Mouse (Mus musculus) C2C12 (cell line): ENCODE measurements around the gene Sapcd1. TPM values are rescaled to one million over a fixed set of nuclear protein-coding genes. Genes with fewer than 3 reads are reported as not detected.

Experiments
- H3K27me3 ChIP-seq: one replicate; pipeline ENCODE4 v1.6.1; 2011; ENCODE audit not compliant: control insufficient read depth, insufficient read depth, insufficient read length
- H3K36me3 ChIP-seq: one replicate; pipeline ENCODE4 v1.6.1; 2011; ENCODE audit not compliant: control insufficient read depth, insufficient read depth
- H3K4me3 ChIP-seq: one replicate; pipeline ENCODE4 v1.5.1; 2011; ENCODE audit warnings: mild to moderate bottlenecking, control low read depth; ENCODE audit not compliant: poor library complexity, insufficient read depth, severe bottlenecking
- H3K79me2 ChIP-seq: one replicate; pipeline ENCODE4 v1.6.1; 2011; ENCODE audit not compliant: control insufficient read depth, insufficient read depth
- H3K79me3 ChIP-seq: one replicate; pipeline ENCODE4 v1.6.1; 2011; ENCODE audit warnings: low read depth, control low read depth
- H3ac ChIP-seq: one replicate; pipeline ENCODE3; 2011; ENCODE audit warnings: low read depth; ENCODE audit not compliant: control insufficient read depth, insufficient read length
- CEBPB ChIP-seq: IDR thresholded peaks from one replicate; pipeline ENCODE4 v1.6.1; 2011; ENCODE audit warnings: low read depth, mild to moderate bottlenecking, control low read depth, moderate library complexity
- CTCF ChIP-seq: IDR thresholded peaks from one replicate; pipeline ENCODE4 v1.5.1; 2011; ENCODE audit not compliant: control insufficient read depth, insufficient read depth, insufficient read length
- FOSL1 ChIP-seq: IDR thresholded peaks from one replicate; pipeline ENCODE4 v1.8.0; 2011; ENCODE audit warnings: mild to moderate bottlenecking, low read length; ENCODE audit not compliant: poor library complexity, insufficient read depth, severe bottlenecking
- MAX ChIP-seq: IDR thresholded peaks from one replicate; pipeline ENCODE4 v1.6.1; 2011; ENCODE audit warnings: mild to moderate bottlenecking, control low read depth
- MYOD1 ChIP-seq: IDR thresholded peaks from one replicate; pipeline ENCODE4 v1.6.1; 2011; ENCODE audit warnings: low read depth; ENCODE audit not compliant: control insufficient read depth, insufficient read length
- MYOG ChIP-seq: IDR thresholded peaks from one replicate; pipeline ENCODE4 v1.6.1; 2011; ENCODE audit not compliant: control insufficient read depth, insufficient read length; ENCODE audit errors: extremely low read depth
- USF1 ChIP-seq: IDR thresholded peaks from one replicate; pipeline ENCODE4 v1.6.1; 2011; ENCODE audit warnings: low read depth, mild to moderate bottlenecking, control low read depth, moderate library complexity
- polyA plus RNA-seq: library from polyadenylated mRNA; unstranded; fragments of >200 nt; fragmentation: generic; extraction: Trizol; gene quantifications from one replicate; pipeline ENCODE4 v1.2.1, GENCODE M21; 2012; ENCODE audit warnings: missing spikeins

Sapcd1 gene
- polyA plus RNA-seq, 1 experiment, result 0.23 TPM

DNA sequence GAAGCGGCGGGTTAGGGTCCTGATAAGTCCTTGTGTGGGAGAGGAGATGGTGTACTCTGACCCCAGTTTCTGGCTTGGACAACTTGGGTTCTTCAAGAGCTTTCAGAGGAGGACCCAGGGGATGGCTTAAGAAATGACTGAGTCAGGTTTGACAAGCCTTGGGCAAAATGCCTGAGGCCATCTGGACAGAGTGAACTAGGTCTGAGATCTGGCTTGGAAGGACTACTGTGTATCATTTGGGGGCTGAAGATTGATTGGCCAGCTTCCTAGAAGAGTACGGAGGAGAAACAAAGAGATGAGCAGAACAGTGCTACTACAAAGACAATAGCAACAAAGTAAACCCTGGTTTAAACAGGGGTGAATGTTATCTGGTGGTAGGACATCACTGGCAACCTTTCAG, 35.6 kb upstream of the Sapcd1 start:
- Histone ChIP-seq H3K27me3 (no peaks in the 10 kb centered on the region), H3K79me2 (no peaks in the 10 kb centered on the region), H3K36me3 (peaks cover 20% of the 10 kb centered on the region), H3K79me3 (no peaks in the 10 kb centered on the region), H3ac (no peak overlapping the region), H3K4me3 (no peak overlapping the region)
- TF ChIP-seq MYOG (no peak), MYOD1 (no peak), CEBPB (no peak), USF1 (no peak), FOSL1 (no peak), MAX (no peak)

DNA sequence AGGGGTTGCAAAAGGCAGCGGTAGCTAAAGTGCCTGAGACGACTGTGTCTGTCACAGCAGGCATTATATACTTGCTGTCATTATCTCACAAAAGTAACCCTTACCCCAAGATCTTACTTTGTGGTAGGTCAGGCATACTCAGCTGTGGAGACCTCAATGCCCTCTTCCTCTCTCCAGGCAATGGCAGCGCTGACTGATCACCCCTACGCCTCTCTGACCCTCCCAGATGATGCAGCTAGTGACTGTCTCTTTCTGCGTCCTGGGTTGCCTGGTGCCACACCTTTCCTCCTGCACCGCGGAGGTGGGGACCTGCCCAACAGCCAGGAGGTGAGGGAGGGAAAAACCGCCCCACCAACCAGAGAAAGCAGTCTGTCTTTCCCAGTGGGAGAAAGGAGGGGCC, 33.5 kb upstream of the Sapcd1 start:
- no peak overlapping the region for H3K4me3 ChIP-seq
- peaks cover 40% of the 10 kb centered on the region for H3K36me3 ChIP-seq

GRCm38 (mm10) chr17:35060737-35061297, 33.0 kb upstream of the Sapcd1 start:
- Histone ChIP-seq H3K79me3 (no peaks in the 10 kb centered on the region), H3K79me2 (peaks cover 5% of the 10 kb centered on the region), H3K36me3 (peaks cover 45% of the 10 kb centered on the region), H3K27me3 (no peaks in the 10 kb centered on the region), H3ac (no peak overlapping the region), H3K4me3 (no peak overlapping the region)
- no peak for TF ChIP-seq FOSL1
- TF ChIP-seq USF1, result no peak
- TF ChIP-seq MAX, result no peak
- TF ChIP-seq MYOG, result no peak
- no peak for TF ChIP-seq CTCF
- TF ChIP-seq MYOD1, result no peak
- TF ChIP-seq CEBPB, result no peak

More for the DNA sequence above, 33.5 kb upstream of the Sapcd1 start:
- Histone ChIP-seq H3K79me2 (peaks cover under 1% of the 10 kb centered on the region), H3K27me3 (no peaks in the 10 kb centered on the region), H3ac (no peak overlapping the region), H3K79me3 (no peaks in the 10 kb centered on the region)
- no peak for TF ChIP-seq FOSL1
- TF ChIP-seq CTCF, result no peak
- no peak for TF ChIP-seq MYOG
- TF ChIP-seq USF1, result no peak
- TF ChIP-seq MYOD1, result no peak

DNA sequence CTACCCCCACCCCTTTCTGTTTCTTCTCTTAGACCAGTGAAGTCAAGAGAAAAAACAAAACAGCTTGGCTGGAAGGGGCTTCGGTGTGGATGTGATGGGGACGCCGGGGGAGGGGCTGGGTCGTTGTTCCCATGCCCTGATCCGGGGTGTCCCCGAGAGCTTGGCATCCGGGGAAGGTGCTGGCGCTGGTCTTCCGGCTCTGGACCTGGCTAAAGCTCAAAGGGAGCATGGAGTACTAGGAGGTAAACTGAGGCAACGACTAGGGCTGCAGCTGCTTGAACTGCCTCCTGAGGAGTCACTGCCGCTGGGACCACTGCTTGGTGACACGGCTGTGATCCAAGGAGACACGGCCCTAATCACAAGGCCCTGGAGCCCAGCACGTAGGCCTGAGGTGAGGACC, 32.3 kb upstream of the Sapcd1 start:
- peaks cover 13% of the 10 kb centered on the region for H3K79me2 ChIP-seq
- H3K79me3 ChIP-seq, result peaks cover 3% of the 10 kb centered on the region
- H3ac ChIP-seq, result peak overlapping the region; percentile 7
- peak overlapping the region; percentile 37 for H3K4me3 ChIP-seq
- H3K36me3 ChIP-seq, result peaks cover 53% of the 10 kb centered on the region
- no peak for TF ChIP-seq MAX
- TF ChIP-seq MYOG, result no peak
- no peak for TF ChIP-seq FOSL1
- TF ChIP-seq MYOD1, result no peak
- no peak for TF ChIP-seq CEBPB
- TF ChIP-seq USF1, result no peak
- no peak for TF ChIP-seq CTCF
- no peaks in the 10 kb centered on the region for H3K27me3 ChIP-seq

DNA sequence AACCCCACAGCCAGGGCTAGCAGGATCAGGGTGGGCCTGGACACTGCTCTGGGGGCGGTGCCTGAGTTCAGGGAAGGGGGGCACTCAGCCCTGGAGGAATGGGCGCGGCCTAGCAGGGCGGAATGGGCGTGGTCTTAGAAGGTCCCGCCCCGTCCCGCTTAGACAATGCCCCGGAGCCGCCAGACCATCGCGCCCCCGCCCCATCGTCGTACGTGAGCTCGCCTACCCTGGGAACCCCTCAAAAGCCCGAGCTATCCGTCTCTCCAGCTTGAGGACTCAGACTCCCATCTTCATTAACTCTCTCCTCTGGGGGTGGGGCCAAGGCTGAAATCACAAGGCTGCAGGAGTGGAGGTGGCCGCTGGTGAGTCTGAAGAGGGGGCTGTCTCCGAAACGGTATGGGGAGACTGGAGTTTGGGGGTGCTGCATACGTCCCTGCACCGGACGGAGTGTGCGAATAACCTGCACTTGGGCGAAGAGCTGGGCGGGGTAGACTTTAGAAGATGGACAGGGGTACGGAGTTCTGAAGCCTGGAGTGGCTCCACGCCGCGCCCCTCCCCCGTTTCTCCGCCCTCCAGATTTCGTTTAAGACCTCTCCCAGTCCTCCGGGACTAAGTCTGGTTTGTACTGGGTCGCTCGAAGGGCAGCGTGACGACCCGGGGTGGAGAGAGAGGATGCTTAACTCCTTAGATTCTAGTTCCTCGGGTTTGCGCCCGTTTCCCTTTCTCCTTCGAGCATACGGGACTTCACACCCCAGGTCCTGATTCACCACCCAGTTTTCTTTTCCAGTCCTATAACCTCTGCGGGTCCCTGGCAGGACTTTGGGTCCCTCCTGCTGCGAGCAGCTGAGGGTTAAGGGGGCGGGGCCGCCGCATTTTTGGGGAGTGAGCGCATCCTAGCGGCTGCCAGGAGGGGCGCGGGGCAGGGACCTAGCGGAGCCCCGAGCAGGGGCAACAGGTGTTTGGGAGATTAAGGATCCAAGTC, 31.4 kb upstream of the Sapcd1 start, which contains the start of gene Ddah2:
TSS of gene Ddah2 (plus strand) at position 125 of the 982 bp plus-strand sequence.
- TF ChIP-seq CTCF (peak; percentile 78), MAX (no peak), CEBPB (no peak), FOSL1 (no peak), MYOG (no peak), USF1 (no peak), MYOD1 (peak; percentile 62)
- Histone ChIP-seq H3K79me2 (peaks cover 21% of the 10 kb centered on the region), H3K4me3 (peak within 1 kb of the TSS; percentile 37), H3ac (peak within 1 kb of the TSS; percentile 77), H3K79me3 (peaks cover 8% of the 10 kb centered on the region), H3K27me3 (no peaks in the 10 kb centered on the region), H3K36me3 (peaks cover 60% of the 10 kb centered on the region)
